In the genomic region with DNA sequence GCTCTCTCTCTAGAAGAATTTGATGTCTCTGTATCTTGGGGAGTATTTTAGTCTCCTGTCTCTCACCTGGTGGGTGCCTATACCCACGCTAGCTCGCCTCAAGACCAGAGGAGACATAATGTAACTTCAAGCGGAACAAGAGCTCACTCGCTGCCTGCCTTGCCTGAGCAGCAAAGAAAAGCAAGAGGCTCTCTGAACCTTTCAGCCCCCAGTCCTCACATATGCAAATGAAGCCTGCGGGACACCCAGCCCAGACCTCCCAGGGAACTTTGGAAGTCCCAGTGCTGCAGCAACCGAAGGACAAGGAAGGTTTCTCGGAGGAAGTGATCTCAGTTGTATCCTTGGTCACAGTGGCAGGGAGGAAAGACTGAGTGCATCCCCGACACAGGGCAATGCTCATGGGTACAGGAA, we compare ENCODE assay signal across 11 mouse cellular contexts. TPM values are rescaled to one million over a fixed set of nuclear protein-coding genes. Genes with fewer than 3 reads are reported as not detected.
A peak's percentile ranks its signal among the peaks of the same experiment; 100 is the strongest.
DNase-seq lines count a peak whose midpoint lies in the region; ATAC-seq and TF ChIP-seq lines count a peak whose summit lies in the region.
"Had no signal": no experiment of that assay in that cellular context is flagged by ENCODE, and none has a peak within 500 bp of the region (broad histone marks: within the 10 kb centered on the region; RNA-seq: fewer than 3 reads in every experiment).

No protein-coding gene starts in this region.

- no peak overlapping the region; the same call in 1 of the 2 replicates for H3K9ac ChIP-seq in limb, embryonic 11.5 days (ENCODE audit: low read length)
- H3K9ac ChIP-seq: liver, postnatal 0 days had no signal

- H3K4me3 ChIP-seq in limb, embryonic 11.5 days (ENCODE audit: low read depth, low read length) = no peak overlapping the region
- no peak overlapping the region for H3K4me3 ChIP-seq in limb, embryonic 10.5 days
- no peak overlapping the region for H3K4me3 ChIP-seq in myocyte

- no peaks in the 10 kb centered on the region for H3K79me2 ChIP-seq in myocyte (ENCODE audit: control insufficient read depth, insufficient read depth)

- peaks cover 9% of the 10 kb centered on the region for H3K4me1 ChIP-seq in limb, embryonic 11.5 days (ENCODE audit: control insufficient read depth, insufficient read depth, low read length)
- peaks cover 58% of the 10 kb centered on the region for H3K4me1 ChIP-seq in limb, embryonic 10.5 days

- H3ac ChIP-seq in myocyte (ENCODE audit: control insufficient read depth, insufficient read length) = no peak overlapping the region

- ATAC-seq in frontal cortex, adult (ENCODE audit: low TSS enrichment) = peak; percentile 58
- no peak for ATAC-seq in limb, embryonic 11.5 days (ENCODE audit: insufficient number of reproducible peaks, low FRiP score, low TSS enrichment, low read depth)
- ATAC-seq in erythroblast, adult 5-6 weeks (replicated peaks; ENCODE audit: low FRiP score, poor library complexity, severe bottlenecking) = no peak
- ATAC-seq: liver, postnatal 0 days had no signal

- H3K36me3 ChIP-seq in limb, embryonic 11.5 days (ENCODE audit: control insufficient read depth, insufficient read depth, low read length) = no peaks in the 10 kb centered on the region
- no peaks in the 10 kb centered on the region for H3K36me3 ChIP-seq in limb, embryonic 10.5 days
- no peaks in the 10 kb centered on the region for H3K36me3 ChIP-seq in myocyte (ENCODE audit: control insufficient read depth, insufficient read depth)

- no peak for DNase-seq in frontal cortex, postnatal 14 days (ENCODE audit: low spot score in 2 of 2)
- peak; percentile 24 for DNase-seq in limb, embryonic 11.5 days (ENCODE audit: low spot score)
- DNase-seq in limb, embryonic 10.5 days (ENCODE audit: low spot score) = no peak
- DNase-seq in embryo, embryonic 10.5 days (ENCODE audit: low spot score) = peak; percentile 58
- no peak for DNase-seq in gastrocnemius, adult 18-20 months (ENCODE audit: low spot score)
- DNase-seq: cerebellum, adult 9-11 months; heart, adult 11 months; liver, postnatal 0 days had no signal

- H3K4me2 ChIP-seq in limb, embryonic 11.5 days (ENCODE audit: low read depth, severe bottlenecking) = no peak overlapping the region
- peak overlapping the region; percentile 6 for H3K4me2 ChIP-seq in myocyte (ENCODE audit: low read depth)

- TF ChIP-seq POLR2A in myocyte (IDR thresholded peaks at IDR 0.05; ENCODE audit: insufficient read length, low read depth) = no peak

- WGBS in limb, embryonic 11.5 days = 15% methylated on average over 8 of the region's 8 CpGs
- 20% methylated on average over 8 of the region's 8 CpGs for whole genome bisulfite sequencing in limb, embryonic 10.5 days

- H3K27me3 ChIP-seq in limb, embryonic 11.5 days (ENCODE audit: control insufficient read depth, insufficient read depth, low read length) = no peaks in the 10 kb centered on the region
- 0 out of 2 replicates have a peak, but pooled peaks cover 6% of the 10 kb centered on the region for H3K27me3 ChIP-seq in limb, embryonic 10.5 days (ENCODE audit: low read depth, poor library complexity, severe bottlenecking)
- H3K27me3 ChIP-seq in myocyte (ENCODE audit: control insufficient read depth, insufficient read depth, insufficient read length) = no peaks in the 10 kb centered on the region

- H3K27ac ChIP-seq in limb, embryonic 11.5 days (replicated peaks; ENCODE audit: low read depth, low read length) = no peak overlapping the region
- no peak overlapping the region; the same call in 1 of the 2 replicates for H3K27ac ChIP-seq in limb, embryonic 10.5 days

- no peaks in the 10 kb centered on the region for H3K9me3 ChIP-seq in limb, embryonic 11.5 days (ENCODE audit: control insufficient read depth, low read length)
- no peaks in the 10 kb centered on the region for H3K9me3 ChIP-seq in limb, embryonic 10.5 days (replicated peaks)

TF ChIP-seq in myocyte, 11 proteins besides CTCF, POLR2A, EP300 and RAD21:
- TF ChIP-seq REST (IDR thresholded peaks at IDR 0.05; ENCODE audit: insufficient read depth, insufficient read length) (no peak), CEBPB (IDR thresholded peaks at IDR 0.05; ENCODE audit: insufficient read depth, poor library complexity, severe bottlenecking) (no peak), SRF (IDR thresholded peaks at IDR 0.05; ENCODE audit: control insufficient read depth, insufficient read length, low read depth) (no peak), USF1 (IDR thresholded peaks at IDR 0.05; ENCODE audit: low read depth) (no peak), POLR2AphosphoS2 (IDR thresholded peaks at IDR 0.05; ENCODE audit: insufficient read length, low read depth) (no peak), TCF12 (IDR thresholded peaks at IDR 0.05; ENCODE audit: insufficient read depth, poor library complexity, severe bottlenecking) (no peak), MYOG (IDR thresholded peaks at IDR 0.05; ENCODE audit: control insufficient read depth in 1 of 3, insufficient read depth in 1 of 3, insufficient read length in 2 of 3, low read depth in 2 of 3) (no peak), E2F4 (IDR thresholded peaks at IDR 0.05; ENCODE audit: insufficient read depth) (no peak), MAX (IDR thresholded peaks at IDR 0.05; ENCODE audit: low read depth) (no peak), TCF3 (IDR thresholded peaks at IDR 0.05; ENCODE audit: insufficient read length, low read depth) (no peak), MYOD1 (IDR thresholded peaks at IDR 0.05; ENCODE audit: control insufficient read depth in 1 of 3, insufficient read length in 2 of 3, low read depth in 2 of 3) (no peak)

RNA-seq across cellular contexts. Expression of a gene that starts 8.4 kb away (rescaled TPM):
- 7.7 and 9.8 TPM in 2 replicates for polyA plus RNA-seq in limb, embryonic 11.5 days (2014; fragmentation: Nextera tagmentation; extraction: Ambion mirVana)
- 7.1 and 8.6 TPM in 2 replicates for polyA plus RNA-seq in limb, embryonic 10.5 days (2016; fragmentation: Nextera tagmentation; extraction: Ambion mirVana)
- 3.1 TPM for polyA plus RNA-seq in myocyte (2012; fragmentation: generic; extraction: Trizol)
- 7.1 and 10.6 TPM in 2 replicates for total RNA-seq in erythroblast, adult 5-6 weeks (2015; ENCODE audit: low replicate concordance)
- total RNA-seq in erythroblast, adult 5-6 weeks (2017; ENCODE audit: low replicate concordance) = 2.2 and 2.6 TPM in 2 replicates
- total RNA-seq in gastrocnemius, adult 18-20 months (2021) = 1 to 10 TPM; 2.9 to 3.0 TPM

RNA-seq across cellular contexts. Expression of a gene that starts 28.9 kb away (rescaled TPM):
- 18.4 and 21.9 TPM in 2 replicates for polyA plus RNA-seq in limb, embryonic 11.5 days (2014; fragmentation: Nextera tagmentation; extraction: Ambion mirVana)
- 19.3 and 19.9 TPM in 2 replicates for polyA plus RNA-seq in limb, embryonic 10.5 days (2016; fragmentation: Nextera tagmentation; extraction: Ambion mirVana)
- polyA plus RNA-seq in myocyte (2012; fragmentation: generic; extraction: Trizol) = 10.5 TPM
- 3.6 and 4.8 TPM in 2 replicates for total RNA-seq in erythroblast, adult 5-6 weeks (2015; ENCODE audit: low replicate concordance)
- total RNA-seq in erythroblast, adult 5-6 weeks (2017; ENCODE audit: low replicate concordance) = 7.8 and 10.2 TPM in 2 replicates
- total RNA-seq in gastrocnemius, adult 18-20 months (2021) = 10 to 100 TPM; 10.3 to 12.7 TPM

Comparison
In these comparisons a context has a peak if more than half of its experiments do, and no peak if none do; other contexts are left out.
1. DNase-seq: peak in limb, embryonic 11.5 days (single experiment) and embryo, embryonic 10.5 days (single experiment); none in frontal cortex, postnatal 14 days (0 of 2), limb, embryonic 10.5 days (single experiment) and gastrocnemius, adult 18-20 months (single experiment).